Mouse (Mus musculus) stomach, embryonic 14.5 days (tissue): ENCODE measurements around the gene Nol4l. TPM values are rescaled to one million over a fixed set of nuclear protein-coding genes. Genes with fewer than 3 reads are reported as not detected.
A peak's percentile ranks its signal among the peaks of the same experiment; 100 is the strongest.

ENCODE experiments used
- ATAC-seq: fragments of 200-750 bp; cut with Nextera tagmentation; 2 replicates; pipeline ENCODE4 v1.8.0; 2017; ENCODE audit warnings: low read depth, moderate TSS enrichment; ENCODE audit not compliant: insufficient number of reproducible peaks, insufficient read depth, low FRiP score
- H3K27ac ChIP-seq: fragments of 300-500 bp; sonication (generic); 2 replicates; pipeline ENCODE4 v1.5.1; 2014; ENCODE audit warnings: mild to moderate bottlenecking, low read length, moderate library complexity, mixed read lengths
- H3K27me3 ChIP-seq: fragments of 300-500 bp; sonication (generic); 2 replicates; pipeline ENCODE4 v1.6.1; 2014; ENCODE audit warnings: low read length, control low read depth, mixed read lengths; ENCODE audit not compliant: control insufficient read depth, insufficient read depth
- H3K36me3 ChIP-seq: fragments of 300-500 bp; sonication (generic); 2 replicates; pipeline ENCODE4 v1.6.1; 2014; ENCODE audit warnings: mild to moderate bottlenecking, control low read depth, low read length, moderate library complexity, mixed read lengths; ENCODE audit not compliant: control insufficient read depth, insufficient read depth
- H3K4me1 ChIP-seq: fragments of 300-500 bp; sonication (generic); 2 replicates; pipeline ENCODE4 v1.6.1; 2014; ENCODE audit warnings: low read length, control low read depth, mixed read lengths; ENCODE audit not compliant: control insufficient read depth, insufficient read depth
- H3K4me2 ChIP-seq: fragments of 300-500 bp; sonication (generic); replicated peaks from 2 replicates; pipeline ENCODE4 v1.6.1; 2014; ENCODE audit warnings: low read depth, low read length, control low read depth
- H3K4me3 ChIP-seq: fragments of 300-500 bp; sonication (generic); 2 replicates; pipeline ENCODE4 v1.5.1; 2014; ENCODE audit warnings: low read depth, low read length, control low read depth
- H3K9ac ChIP-seq: fragments of 300-500 bp; sonication (generic); replicated peaks from 2 replicates; pipeline ENCODE4 v1.6.1; 2014; ENCODE audit warnings: low read depth, mild to moderate bottlenecking, control low read depth, low read length, moderate library complexity, mixed read lengths
- H3K9me3 ChIP-seq: fragments of 300-500 bp; sonication (generic); 2 replicates; pipeline ENCODE4 v1.6.1; 2016; ENCODE audit warnings: low read depth, low read length, control low read depth; ENCODE audit not compliant: control insufficient read depth
- WGBS: fragments of 180-500 bp; shearing (Covaris S2); extraction: QIAGEN DNeasy Blood & Tissue Kit; methylation state at CpG from one replicate; pipeline ENCODE4 v1.1.7; 2014; 5-methylcytosine and 5-hydroxymethylcytosine counted together
- polyA plus RNA-seq: library from polyadenylated mRNA; unstranded; fragments of >200 nt; fragmentation: Nextera tagmentation; extraction: Ambion mirVana; gene quantifications from 2 replicates; pipeline ENCODE4 v1.2.1, GENCODE M21; 2014

Gene Nol4l
- polyA plus RNA-seq, 1 experiment from 2014 or later, result 17.7 TPM

DNA sequence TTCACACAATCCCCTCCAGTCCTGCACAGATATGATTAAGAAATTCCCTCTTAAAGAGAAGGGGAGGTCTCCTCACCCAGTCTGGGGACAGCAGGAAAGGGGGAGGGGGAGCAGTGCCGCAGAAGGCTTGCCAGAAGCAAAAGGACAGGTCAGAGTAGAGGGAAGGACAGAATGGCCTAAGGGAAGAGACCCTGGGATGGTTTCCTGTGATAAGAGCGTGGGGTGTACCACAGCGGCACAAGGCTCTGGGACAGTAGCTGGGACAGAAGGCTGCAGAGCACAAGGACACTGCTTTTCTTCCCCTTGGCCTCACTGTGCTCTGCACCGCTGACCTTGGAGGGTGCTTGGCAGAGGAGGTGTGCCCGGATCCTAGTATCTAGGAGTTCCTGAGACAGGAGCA lies 31.8 kb upstream of the Nol4l start:
- Histone ChIP-seq H3K27ac (peak overlapping the region; percentile 71; the same call in 1 of the 2 replicates), H3K36me3 (no peaks in the 10 kb centered on the region), H3K4me1 (peaks cover 18% of the 10 kb centered on the region), H3K4me3 (no peak overlapping the region), H3K9me3 (no peaks in the 10 kb centered on the region), H3K27me3 (no peaks in the 10 kb centered on the region), H3K4me2 (peak overlapping the region; percentile 45; the same call in 1 of the 2 replicates), H3K9ac (no peak overlapping the region)
- ATAC-seq, result no peak; the same call in 1 of the 2 replicates
- 44% methylated on average over 5 of the region's 5 CpGs for WGBS

DNA sequence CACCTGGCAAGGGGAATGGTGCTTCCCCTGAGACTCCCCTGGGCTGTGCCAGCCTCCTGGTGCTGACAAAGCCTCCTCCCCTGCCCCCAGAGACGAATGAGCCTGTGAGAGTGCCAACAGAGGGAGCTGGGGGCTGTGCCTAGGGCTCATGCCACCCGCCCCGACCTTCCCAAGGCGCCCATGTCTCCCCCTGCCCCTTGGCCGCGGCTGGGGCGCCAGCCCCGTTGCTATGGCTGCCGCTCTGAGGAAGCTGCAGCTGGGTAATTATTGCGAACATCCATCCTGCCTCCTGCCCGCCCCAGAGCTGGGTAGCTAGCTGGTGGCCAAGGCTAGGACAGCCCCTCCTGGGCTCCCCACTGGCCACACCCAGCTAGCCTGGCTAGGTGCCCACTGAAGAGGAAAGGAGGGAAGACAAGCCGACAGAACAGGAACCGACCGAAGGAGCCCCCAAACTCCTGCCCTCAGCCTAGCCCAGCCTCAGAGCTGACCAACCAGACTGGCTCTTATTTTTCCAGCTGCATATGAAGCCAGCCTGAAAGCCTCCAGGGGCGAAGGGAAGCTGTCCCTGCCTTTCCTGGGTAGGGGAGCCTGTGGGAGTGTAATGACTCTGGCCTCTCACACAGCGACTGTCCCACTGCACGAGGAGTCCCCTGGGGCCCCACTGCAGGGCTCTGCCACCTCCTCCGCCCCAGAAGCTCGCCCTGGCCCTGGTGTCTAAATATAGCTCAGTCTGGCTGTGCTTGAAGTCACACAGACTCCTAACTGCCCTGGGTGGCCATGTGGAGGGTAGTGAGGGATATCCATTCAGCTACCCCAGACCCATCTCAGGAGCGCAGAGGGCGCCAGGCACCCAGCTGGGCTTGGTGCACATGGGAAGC lies 31.1 kb upstream of the Nol4l start:
- peak; percentile 75 for ATAC-seq
- Histone ChIP-seq H3K4me3 (peak overlapping the region; percentile 1; the same call in 1 of the 2 replicates), H3K27ac (peak overlapping the region; percentile 71; the same call in 1 of the 2 replicates), H3K4me1 (peaks cover 18% of the 10 kb centered on the region), H3K9ac (0 out of 2 replicates have a peak overlapping the region, but pooled peaks have one; percentile 25), H3K27me3 (no peaks in the 10 kb centered on the region), H3K36me3 (no peaks in the 10 kb centered on the region), H3K9me3 (no peaks in the 10 kb centered on the region), H3K4me2 (peak overlapping the region; percentile 45)
- 7% methylated on average over 21 of the region's 21 CpGs for WGBS

- H3K36me3 ChIP-seq, result no peaks in the 10 kb centered on the region
- H3K4me2 ChIP-seq, result no peak overlapping the region
- no peak overlapping the region for H3K4me3 ChIP-seq
- H3K9ac ChIP-seq, result no peak overlapping the region
- no peaks in the 10 kb centered on the region for H3K27me3 ChIP-seq
- no peak overlapping the region for H3K27ac ChIP-seq
- H3K4me1 ChIP-seq, result peaks cover 18% of the 10 kb centered on the region
- ATAC-seq, result no peak
- H3K9me3 ChIP-seq, result no peaks in the 10 kb centered on the region
- 46% methylated on average over 8 of the region's 8 CpGs for WGBS
Measured at GRCm38 (mm10) chr2:153559613-153560152, 29.9 kb upstream of the Nol4l start.

- H3K9me3 ChIP-seq, result no peaks in the 10 kb centered on the region
- no peaks in the 10 kb centered on the region for H3K36me3 ChIP-seq
- peaks cover 18% of the 10 kb centered on the region for H3K4me1 ChIP-seq
- H3K27ac ChIP-seq, result no peak overlapping the region
- H3K9ac ChIP-seq, result no peak overlapping the region
- no peak overlapping the region for H3K4me2 ChIP-seq
- H3K4me3 ChIP-seq, result no peak overlapping the region
- no peaks in the 10 kb centered on the region for H3K27me3 ChIP-seq
- no peak for ATAC-seq
- WGBS, result 64% methylated on average over 6 of the region's 6 CpGs
Measured at GRCm38 (mm10) chr2:153558464-153558863, 28.7 kb upstream of the Nol4l start.

DNA sequence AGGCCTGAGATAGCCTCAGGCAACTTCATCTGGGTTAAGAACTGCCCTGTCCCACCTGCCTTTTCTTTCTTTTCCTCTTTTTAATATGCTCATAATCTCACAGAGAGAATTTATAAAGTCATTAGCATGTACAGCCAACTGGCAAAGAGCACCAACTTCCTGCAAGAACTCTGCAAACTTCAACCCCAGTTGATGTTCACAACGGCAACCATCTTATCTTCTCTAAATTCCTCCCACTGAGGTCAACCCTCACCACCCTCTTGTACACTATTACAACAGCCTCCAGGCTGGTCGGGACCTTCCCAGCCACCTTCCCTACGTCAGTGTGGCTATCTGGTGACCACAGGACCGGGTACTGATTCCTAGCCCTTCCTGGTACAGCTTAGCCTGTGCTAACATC lies 27.5 kb upstream of the Nol4l start:
- peaks cover 18% of the 10 kb centered on the region for H3K4me1 ChIP-seq
- H3K27me3 ChIP-seq, result no peaks in the 10 kb centered on the region
- ATAC-seq, result no peak
- no peak overlapping the region for H3K4me3 ChIP-seq
- H3K9me3 ChIP-seq, result no peaks in the 10 kb centered on the region
- no peak overlapping the region for H3K4me2 ChIP-seq
- WGBS, result 86% methylated on average over 4 of the region's 4 CpGs
- no peak overlapping the region for H3K9ac ChIP-seq
- H3K27ac ChIP-seq, result no peak overlapping the region
- no peaks in the 10 kb centered on the region for H3K36me3 ChIP-seq

- Histone ChIP-seq H3K36me3 (no peaks in the 10 kb centered on the region), H3K4me2 (no peak overlapping the region), H3K27me3 (no peaks in the 10 kb centered on the region), H3K9me3 (no peaks in the 10 kb centered on the region), H3K9ac (no peak overlapping the region), H3K27ac (no peak overlapping the region), H3K4me1 (peaks cover 13% of the 10 kb centered on the region), H3K4me3 (no peak overlapping the region)
- ATAC-seq, result no peak
- WGBS, result 45% methylated on average over 9 of the region's 9 CpGs
Measured at GRCm38 (mm10) chr2:153556208-153556607, 26.4 kb upstream of the Nol4l start.

DNA sequence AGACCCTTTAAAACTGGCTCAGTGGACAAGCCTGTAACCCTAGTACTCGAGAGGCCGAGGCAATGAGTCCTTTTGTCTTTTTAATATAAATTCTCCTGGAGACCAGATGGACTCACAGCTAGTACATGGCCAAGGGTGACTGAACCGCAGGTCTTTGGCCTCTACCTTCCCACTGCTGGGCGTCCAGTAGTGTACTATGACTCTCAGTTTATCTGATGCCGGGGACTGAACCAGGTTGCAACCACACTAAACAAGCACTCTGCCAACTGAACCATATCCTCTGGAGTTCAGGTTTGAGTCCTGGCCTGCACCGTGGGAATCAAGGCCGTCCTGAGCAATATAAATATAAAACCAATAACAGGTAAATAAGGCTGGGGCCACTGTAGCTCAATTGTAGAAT lies 24.8 kb upstream of the Nol4l start:
- ATAC-seq, result no peak
- 79% methylated on average over 7 of the region's 7 CpGs for WGBS
- H3K9ac ChIP-seq, result no peak overlapping the region
- H3K4me3 ChIP-seq, result no peak overlapping the region
- no peak overlapping the region for H3K4me2 ChIP-seq
- H3K9me3 ChIP-seq, result no peaks in the 10 kb centered on the region
- no peak overlapping the region for H3K27ac ChIP-seq
- H3K4me1 ChIP-seq, result no peaks in the 10 kb centered on the region
- no peaks in the 10 kb centered on the region for H3K27me3 ChIP-seq
- no peaks in the 10 kb centered on the region for H3K36me3 ChIP-seq

DNA sequence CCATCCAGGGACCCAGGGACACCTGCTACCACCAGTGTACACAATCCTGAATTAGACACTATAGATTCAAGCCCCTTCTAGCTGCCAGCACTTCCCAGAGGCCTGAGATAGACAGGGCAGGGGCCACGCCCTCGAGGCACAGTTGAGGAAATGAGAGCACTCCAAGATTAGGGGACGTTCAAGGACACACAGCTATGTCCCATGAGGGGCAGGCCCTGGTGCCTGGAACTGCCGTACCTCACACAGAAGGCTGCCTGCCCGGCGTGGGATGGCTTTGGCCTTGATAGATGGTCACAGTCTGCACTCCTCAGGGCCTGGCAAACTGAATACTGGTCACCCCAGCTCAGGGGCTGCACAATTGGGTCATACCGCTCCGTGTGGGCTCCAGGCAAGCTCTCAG lies 19.7 kb upstream of the Nol4l start:
- H3K4me3 ChIP-seq, result no peak overlapping the region
- H3K4me2 ChIP-seq, result no peak overlapping the region
- H3K36me3 ChIP-seq, result no peaks in the 10 kb centered on the region
- WGBS, result 75% methylated on average over 8 of the region's 8 CpGs
- no peak overlapping the region for H3K27ac ChIP-seq
- no peaks in the 10 kb centered on the region for H3K27me3 ChIP-seq
- no peaks in the 10 kb centered on the region for H3K9me3 ChIP-seq
- no peak for ATAC-seq
- no peak overlapping the region for H3K9ac ChIP-seq
- 0 out of 2 replicates have a peak, but pooled peaks cover 12% of the 10 kb centered on the region for H3K4me1 ChIP-seq
